Mouse (Mus musculus): ENCODE results near the gene Sac3d1. TPM values are rescaled to one million over a fixed set of nuclear protein-coding genes. Genes with fewer than 3 reads are reported as not detected.

The Sac3d1 gene
- polyA plus RNA-seq, 1 experiment from 2014 or later: 46.3 TPM

DNA sequence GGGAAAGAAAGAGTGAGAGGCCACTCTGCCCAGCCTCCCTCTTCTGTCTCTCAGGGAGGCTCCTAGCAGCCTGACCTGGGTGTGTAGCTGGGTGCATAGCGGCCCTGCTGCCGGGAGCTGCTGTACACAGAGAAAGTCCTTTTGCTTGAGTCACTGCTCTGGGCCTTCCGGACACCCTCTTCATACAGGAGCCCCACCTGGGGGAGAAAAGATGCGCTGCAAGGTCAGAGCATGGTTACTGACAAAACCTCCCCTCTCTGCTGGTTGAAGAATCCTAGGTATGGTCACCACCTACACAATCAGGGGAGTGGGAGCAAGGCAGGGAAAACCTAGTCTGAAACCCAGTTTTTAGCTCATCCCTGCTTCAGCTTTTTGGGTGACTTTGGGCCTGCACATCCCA lies 49.5 kb downstream of the Sac3d1 start:
- Histone ChIP-seq H3K4me3 (ENCODE audit: low read depth, low read length) (no peak overlapping the region), H3K9me3 (ENCODE audit: control insufficient read depth, low read length) (no peaks in the 10 kb centered on the region), H3K27ac (replicated peaks; ENCODE audit: low read depth, low read length) (no peak overlapping the region), H3K4me1 (ENCODE audit: control insufficient read depth, insufficient read depth, low read length) (peaks cover 12% of the 10 kb centered on the region; the same call in 1 of the 2 replicates), H3K4me2 (ENCODE audit: low read depth, low read length) (no peak overlapping the region), H3K9ac (ENCODE audit: low read depth, low read length) (no peak overlapping the region), H3K36me3 (ENCODE audit: control insufficient read depth, insufficient read depth, low read length) (peaks cover 47% of the 10 kb centered on the region), H3K27me3 (replicated peaks; ENCODE audit: control insufficient read depth, insufficient read depth, low read length) (no peaks in the 10 kb centered on the region)
- WGBS: 71% methylated on average over 4 of the region's 4 CpGs
- ATAC-seq (ENCODE audit: low read depth): no peak
- no peak for DNase-seq (ENCODE audit: low spot score)

DNA sequence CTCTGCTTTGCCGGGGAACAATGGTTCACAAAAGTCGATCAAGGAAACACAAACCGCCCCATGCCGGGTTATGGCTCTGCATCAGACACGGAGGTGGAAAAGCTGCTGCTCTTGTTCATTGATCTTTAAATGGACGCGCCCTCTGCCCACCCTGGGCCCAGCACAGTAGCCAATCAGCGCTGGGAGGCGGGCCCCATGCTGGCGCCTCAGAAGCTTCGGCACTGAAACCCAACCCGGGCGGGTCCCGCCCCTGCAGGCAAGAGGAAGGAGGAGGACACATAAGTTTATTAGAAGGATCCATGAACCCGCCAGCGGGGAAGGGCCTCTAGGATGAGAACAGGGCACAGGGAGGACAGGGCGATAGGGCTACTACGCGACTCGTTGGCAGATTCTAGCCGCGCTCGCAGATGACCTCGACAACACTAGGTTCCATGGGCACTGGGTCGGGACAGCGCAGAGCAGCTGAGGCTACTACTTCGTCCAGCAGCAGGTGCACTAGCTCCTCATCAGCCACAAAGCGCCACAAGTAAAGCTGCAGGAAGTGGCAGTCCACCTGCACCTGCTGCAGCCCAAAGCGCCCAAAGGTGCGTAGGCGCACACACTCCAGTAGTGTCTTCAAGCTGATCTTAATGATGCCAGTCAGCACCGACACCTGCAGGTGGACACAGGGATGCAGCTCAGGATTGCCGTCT lies 50.6 kb downstream of the Sac3d1 start, which contains the start of gene Tm7sf2:
Gene Tm7sf2, minus strand, starts transcription at position 650 of the 692 bp plus-strand sequence.
- DNase-seq (ENCODE audit: low spot score) (peak; percentile 96), ATAC-seq (ENCODE audit: low read depth) (peak; percentile 94)
- peaks cover 12% of the 10 kb centered on the region; the same call in 1 of the 2 replicates for H3K4me1 ChIP-seq (ENCODE audit: control insufficient read depth, insufficient read depth, low read length)
- peaks cover 37% of the 10 kb centered on the region for H3K36me3 ChIP-seq (ENCODE audit: control insufficient read depth, insufficient read depth, low read length)
- H3K27me3 ChIP-seq (replicated peaks; ENCODE audit: control insufficient read depth, insufficient read depth, low read length): no peaks in the 10 kb centered on the region
- peak within 1 kb of the TSS; percentile 44 for H3K4me3 ChIP-seq (ENCODE audit: low read depth, low read length)
- no peaks in the 10 kb centered on the region for H3K9me3 ChIP-seq (ENCODE audit: control insufficient read depth, low read length)
- peak within 1 kb of the TSS; percentile 92 for H3K4me2 ChIP-seq (ENCODE audit: low read depth, low read length)
- WGBS: 10% methylated on average over 29 of the region's 33 CpGs
- peak within 1 kb of the TSS; percentile 62 for H3K9ac ChIP-seq (ENCODE audit: low read depth, low read length)
- H3K27ac ChIP-seq (replicated peaks; ENCODE audit: low read depth, low read length): peak within 1 kb of the TSS; percentile 72

DNA sequence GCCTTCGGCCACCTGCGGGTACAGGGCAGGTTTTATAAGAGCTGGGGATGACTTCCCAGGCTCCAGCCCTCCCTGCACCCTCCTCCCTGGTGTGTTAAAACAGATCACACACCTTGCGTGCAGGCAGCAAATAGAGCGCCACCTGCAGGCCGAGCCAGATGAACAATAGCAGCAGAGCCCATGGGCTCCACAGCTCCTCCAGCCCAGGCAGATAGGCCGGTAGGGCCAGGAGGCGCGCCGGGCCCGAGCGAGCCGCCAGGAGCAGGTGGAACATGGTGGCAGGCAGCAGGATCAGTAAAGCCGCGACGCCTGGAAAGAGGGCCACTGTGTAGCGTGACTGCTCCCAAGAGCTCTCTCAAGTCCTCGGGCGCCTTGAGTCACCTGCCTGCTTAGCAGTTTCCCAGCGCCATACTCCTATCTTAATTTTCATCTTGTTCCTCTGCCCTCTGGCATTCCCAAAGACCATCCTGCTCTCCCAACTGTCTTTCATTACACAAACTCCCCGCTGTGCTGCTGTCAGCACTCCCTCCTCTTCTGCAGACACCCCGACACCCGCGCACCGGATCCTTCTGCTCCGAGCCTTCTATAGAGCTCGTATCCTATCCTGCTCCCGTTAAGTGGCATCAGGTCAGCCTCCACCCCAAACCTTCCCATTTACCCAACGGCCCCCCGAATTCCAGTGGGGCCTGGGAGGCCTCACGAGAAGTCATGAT lies 51.3 kb downstream of the Sac3d1 start:
- Histone ChIP-seq H3K4me2 (ENCODE audit: low read depth, low read length) (peak overlapping the region; percentile 92), H3K4me3 (ENCODE audit: low read depth, low read length) (peak overlapping the region; percentile 44), H3K27me3 (replicated peaks; ENCODE audit: control insufficient read depth, insufficient read depth, low read length) (no peaks in the 10 kb centered on the region), H3K4me1 (ENCODE audit: control insufficient read depth, insufficient read depth, low read length) (peaks cover 19% of the 10 kb centered on the region), H3K9me3 (ENCODE audit: control insufficient read depth, low read length) (no peaks in the 10 kb centered on the region), H3K9ac (ENCODE audit: low read depth, low read length) (peak overlapping the region; percentile 62), H3K27ac (replicated peaks; ENCODE audit: low read depth, low read length) (peak overlapping the region; percentile 72), H3K36me3 (ENCODE audit: control insufficient read depth, insufficient read depth, low read length) (peaks cover 32% of the 10 kb centered on the region)
- DNase-seq (ENCODE audit: low spot score) (peak; percentile 89), ATAC-seq (ENCODE audit: low read depth) (peak; percentile 75)
- WGBS: under 1% methylated on average over 28 of the region's 30 CpGs

DNA sequence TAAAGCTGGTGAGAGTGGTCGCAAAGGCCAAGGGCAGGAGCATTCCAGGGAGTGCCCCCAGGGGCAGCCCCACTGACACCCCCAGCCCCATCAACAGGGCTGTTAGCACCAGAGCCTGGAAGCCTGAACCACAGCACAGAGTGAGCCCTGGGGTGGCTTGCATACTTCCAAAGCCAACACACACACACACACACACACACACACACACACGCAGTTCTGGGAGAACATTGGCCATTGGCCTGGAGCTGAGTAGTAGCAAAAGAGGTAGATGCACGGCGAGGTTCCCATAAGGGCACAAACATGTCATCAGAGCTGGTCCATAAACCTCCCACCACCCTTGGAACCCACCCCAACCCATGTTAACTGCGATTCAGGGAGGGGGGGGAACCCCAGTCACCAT lies 51.9 kb downstream of the Sac3d1 start:
- Histone ChIP-seq H3K27ac (replicated peaks; ENCODE audit: low read depth, low read length) (peak overlapping the region; percentile 72; the same call in 1 of the 2 replicates), H3K36me3 (ENCODE audit: control insufficient read depth, insufficient read depth, low read length) (peaks cover 30% of the 10 kb centered on the region), H3K4me2 (ENCODE audit: low read depth, low read length) (peak overlapping the region; percentile 92), H3K27me3 (replicated peaks; ENCODE audit: control insufficient read depth, insufficient read depth, low read length) (no peaks in the 10 kb centered on the region), H3K9ac (ENCODE audit: low read depth, low read length) (peak overlapping the region; percentile 62), H3K4me3 (ENCODE audit: low read depth, low read length) (peak overlapping the region; percentile 44), H3K4me1 (ENCODE audit: control insufficient read depth, insufficient read depth, low read length) (peaks cover 23% of the 10 kb centered on the region), H3K9me3 (ENCODE audit: control insufficient read depth, low read length) (no peaks in the 10 kb centered on the region)
- ATAC-seq (ENCODE audit: low read depth) (no peak), DNase-seq (ENCODE audit: low spot score) (no peak)
- 33% methylated on average over 5 of the region's 5 CpGs for WGBS

Other genes starting within 250 kb of the Sac3d1 start
- 20.6 and 25.8 TPM in 2 replicates for gene Frmd8, start 243.4 kb downstream of the Sac3d1 start, polyA plus RNA-seq (2014; fragmentation: Nextera tagmentation; extraction: Ambion mirVana)
- gene Slc25a45, start 240.8 kb downstream of the Sac3d1 start, polyA plus RNA-seq (2014; fragmentation: Nextera tagmentation; extraction: Ambion mirVana): 2.8 and 3.0 TPM in 2 replicates
- 1.4 and 2.0 TPM in 2 replicates for gene Tigd3, start 224.5 kb downstream of the Sac3d1 start, polyA plus RNA-seq (2014; fragmentation: Nextera tagmentation; extraction: Ambion mirVana)
- 124 and 143 TPM in 2 replicates for gene Dpf2, start 205.6 kb downstream of the Sac3d1 start, polyA plus RNA-seq (2014; fragmentation: Nextera tagmentation; extraction: Ambion mirVana)
- gene Cdc42ep2, start 193.8 kb downstream of the Sac3d1 start, polyA plus RNA-seq (2014; fragmentation: Nextera tagmentation; extraction: Ambion mirVana): 14.0 and 16.2 TPM in 2 replicates
- 59.1 and 65.2 TPM in 2 replicates for gene Pola2, start 154.4 kb downstream of the Sac3d1 start, polyA plus RNA-seq (2014; fragmentation: Nextera tagmentation; extraction: Ambion mirVana)
- not detected in 2 replicates for gene Slc22a20, start 132.5 kb downstream of the Sac3d1 start, polyA plus RNA-seq (2014; fragmentation: Nextera tagmentation; extraction: Ambion mirVana)
- 16.8 and 19.0 TPM in 2 replicates for gene Capn1, start 102.8 kb downstream of the Sac3d1 start, polyA plus RNA-seq (2014; fragmentation: Nextera tagmentation; extraction: Ambion mirVana)
- gene Syvn1, start 72.1 kb downstream of the Sac3d1 start, polyA plus RNA-seq (2014; fragmentation: Nextera tagmentation; extraction: Ambion mirVana): 32.1 and 34.9 TPM in 2 replicates
- 67.5 and 69.8 TPM in 2 replicates for gene Mrpl49, start 60.9 kb downstream of the Sac3d1 start, polyA plus RNA-seq (2014; fragmentation: Nextera tagmentation; extraction: Ambion mirVana)
- gene Fau, start 60.8 kb downstream of the Sac3d1 start, polyA plus RNA-seq (2014; fragmentation: Nextera tagmentation; extraction: Ambion mirVana): 870 and 937 TPM in 2 replicates
- gene Znhit2, start 57.5 kb downstream of the Sac3d1 start, polyA plus RNA-seq (2014; fragmentation: Nextera tagmentation; extraction: Ambion mirVana): 33.1 and 33.6 TPM in 2 replicates
- 19.5 and 21.7 TPM in 2 replicates for gene Tm7sf2, start 50.3 kb downstream of the Sac3d1 start, polyA plus RNA-seq (2014; fragmentation: Nextera tagmentation; extraction: Ambion mirVana)
- gene Vps51, start 41.4 kb downstream of the Sac3d1 start, polyA plus RNA-seq (2014; fragmentation: Nextera tagmentation; extraction: Ambion mirVana): 52.0 and 66.5 TPM in 2 replicates
- not detected in 2 replicates for gene Tmem262, start 38.6 kb downstream of the Sac3d1 start, polyA plus RNA-seq (2014; fragmentation: Nextera tagmentation; extraction: Ambion mirVana)
- 0.28 and 0.67 TPM in 2 replicates for gene Gm28374, start 36.4 kb downstream of the Sac3d1 start, polyA plus RNA-seq (2014; fragmentation: Nextera tagmentation; extraction: Ambion mirVana)
- 66.2 and 81.8 TPM in 2 replicates for gene Zfpl1, start 33.7 kb downstream of the Sac3d1 start, polyA plus RNA-seq (2014; fragmentation: Nextera tagmentation; extraction: Ambion mirVana)
- 24.6 and 29.0 TPM in 2 replicates for gene Cdca5, start 33.7 kb downstream of the Sac3d1 start, polyA plus RNA-seq (2014; fragmentation: Nextera tagmentation; extraction: Ambion mirVana)
- not detected in 2 replicates for gene AC131692.1, start 24.2 kb downstream of the Sac3d1 start, polyA plus RNA-seq (2014; fragmentation: Nextera tagmentation; extraction: Ambion mirVana)
- gene Naaladl1, start 12.9 kb downstream of the Sac3d1 start, polyA plus RNA-seq (2014; fragmentation: Nextera tagmentation; extraction: Ambion mirVana): 0.29 and 0.51 TPM in 2 replicates
- gene Snx15, start 9.7 kb upstream of the Sac3d1 start, polyA plus RNA-seq (2014; fragmentation: Nextera tagmentation; extraction: Ambion mirVana): 26.7 and 27.5 TPM in 2 replicates
- 0.28 and 0.33 TPM in 2 replicates for gene Batf2, start 22.3 kb upstream of the Sac3d1 start, polyA plus RNA-seq (2014; fragmentation: Nextera tagmentation; extraction: Ambion mirVana)
- gene Arl2, start 22.9 kb upstream of the Sac3d1 start, polyA plus RNA-seq (2014; fragmentation: Nextera tagmentation; extraction: Ambion mirVana): 73.4 and 80.6 TPM in 2 replicates
- gene Majin, start 65.7 kb upstream of the Sac3d1 start, polyA plus RNA-seq (2014; fragmentation: Nextera tagmentation; extraction: Ambion mirVana): not detected in 2 replicates
- gene Gpha2, start 107.7 kb upstream of the Sac3d1 start, polyA plus RNA-seq (2014; fragmentation: Nextera tagmentation; extraction: Ambion mirVana): 3.3 and 4.1 TPM in 2 replicates
- gene Ppp2r5b, start 117.2 kb upstream of the Sac3d1 start, polyA plus RNA-seq (2014; fragmentation: Nextera tagmentation; extraction: Ambion mirVana): 35.1 and 36.5 TPM in 2 replicates
- gene Atg2a, start 123.0 kb upstream of the Sac3d1 start, polyA plus RNA-seq (2014; fragmentation: Nextera tagmentation; extraction: Ambion mirVana): 10.6 and 11.1 TPM in 2 replicates
- 68.4 and 68.6 TPM in 2 replicates for gene Ehd1, start 158.1 kb upstream of the Sac3d1 start, polyA plus RNA-seq (2014; fragmentation: Nextera tagmentation; extraction: Ambion mirVana)
- gene Cdc42bpg, start 187.8 kb upstream of the Sac3d1 start, polyA plus RNA-seq (2014; fragmentation: Nextera tagmentation; extraction: Ambion mirVana): 1.5 and 1.6 TPM in 2 replicates
- 54.2 and 61.5 TPM in 2 replicates for gene Men1, start 216.3 kb upstream of the Sac3d1 start, polyA plus RNA-seq (2014; fragmentation: Nextera tagmentation; extraction: Ambion mirVana)
- gene Map4k2, start 222.5 kb upstream of the Sac3d1 start, polyA plus RNA-seq (2014; fragmentation: Nextera tagmentation; extraction: Ambion mirVana): 9.8 and 9.9 TPM in 2 replicates
- gene Sf1, start 245.0 kb upstream of the Sac3d1 start, polyA plus RNA-seq (2014; fragmentation: Nextera tagmentation; extraction: Ambion mirVana): 135 and 140 TPM in 2 replicates